Mouse (Mus musculus): ENCODE measurements around the gene Pex14.

- no peak for TF ChIP-seq TCF12 (IDR thresholded peaks at IDR 0.05; ENCODE audit: insufficient read depth, poor library complexity, severe bottlenecking)
- TF ChIP-seq MAX (IDR thresholded peaks at IDR 0.05; ENCODE audit: low read depth): no peak
- no peak for TF ChIP-seq POLR2A (IDR thresholded peaks at IDR 0.05; ENCODE audit: insufficient read length, low read depth)
- no peak for TF ChIP-seq POLR2AphosphoS2 (IDR thresholded peaks at IDR 0.05; ENCODE audit: insufficient read length, low read depth)
- TF ChIP-seq MYOD1 (IDR thresholded peaks at IDR 0.05; ENCODE audit: control insufficient read depth in 1 of 3, insufficient read length in 2 of 3, low read depth in 2 of 3): no peak
- no peak for TF ChIP-seq E2F4 (IDR thresholded peaks at IDR 0.05; ENCODE audit: insufficient read depth)
- no peak for TF ChIP-seq CEBPB (IDR thresholded peaks at IDR 0.05; ENCODE audit: insufficient read depth, poor library complexity, severe bottlenecking)
- no peak for TF ChIP-seq USF1 (IDR thresholded peaks at IDR 0.05; ENCODE audit: low read depth)
- no peak for TF ChIP-seq MYOG (IDR thresholded peaks at IDR 0.05; ENCODE audit: control insufficient read depth in 1 of 3, insufficient read depth in 1 of 3, insufficient read length in 2 of 3, low read depth in 2 of 3)
- no peak for TF ChIP-seq REST (IDR thresholded peaks at IDR 0.05; ENCODE audit: insufficient read depth, insufficient read length)
- TF ChIP-seq SRF (IDR thresholded peaks at IDR 0.05; ENCODE audit: control insufficient read depth, insufficient read length, low read depth): no peak
- no peak for TF ChIP-seq TCF3 (IDR thresholded peaks at IDR 0.05; ENCODE audit: insufficient read length, low read depth)
Observed at GRCm38 (mm10) chr4:148915849-148916248, 183.8 kb downstream of the Pex14 start.
